9 mouse cellular contexts compared by ENCODE assay signal in the genomic region with DNA sequence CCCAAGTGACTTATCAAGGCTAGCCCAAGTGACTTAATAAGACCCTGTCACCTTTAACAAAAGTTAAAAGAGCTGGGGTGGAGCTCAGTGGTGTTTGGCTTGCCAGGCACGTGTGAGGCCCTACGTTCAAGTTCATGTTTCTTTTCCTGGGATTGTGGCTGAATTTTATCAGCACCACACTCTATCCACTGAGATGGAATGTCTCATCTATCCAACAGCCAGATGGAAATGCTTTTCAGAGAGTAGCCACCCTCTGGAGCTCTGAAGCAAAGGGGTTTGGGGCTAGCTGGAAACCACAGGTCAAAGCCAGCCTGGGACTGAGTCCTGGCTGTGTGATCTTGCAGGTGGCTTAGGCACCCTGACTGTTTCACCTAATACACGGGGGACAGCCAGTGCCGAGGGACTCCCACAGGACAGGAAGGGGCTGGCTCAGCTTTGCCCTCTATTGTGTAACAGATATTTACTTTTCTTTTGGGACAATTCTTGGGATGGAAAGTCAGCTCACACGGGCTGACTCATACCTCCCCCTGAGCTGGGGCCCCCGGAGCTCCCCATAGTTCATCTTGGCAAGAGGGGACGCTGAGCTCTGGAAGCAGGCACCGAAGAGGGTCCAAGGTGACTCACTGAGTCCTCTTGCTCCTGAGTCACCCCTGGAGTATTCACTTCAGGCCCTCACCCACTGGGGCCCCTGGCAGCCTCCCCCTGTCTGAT. TPM values are rescaled to one million over a fixed set of nuclear protein-coding genes. Genes with fewer than 3 reads are reported as not detected.
DNase-seq lines count a peak whose midpoint lies in the region; TF ChIP-seq lines count a peak whose summit lies in the region.
"Had no signal": no experiment of that assay in that cellular context is flagged by ENCODE, and none has a peak within 500 bp of the region (broad histone marks: within the 10 kb centered on the region; RNA-seq: fewer than 3 reads in every experiment).

No protein-coding gene starts in this region.

- H3K4me1 ChIP-seq in heart, embryonic 10.5 days, result peaks cover 38% of the 10 kb centered on the region

- H3K79me3 ChIP-seq in C2C12 (ENCODE audit: low read depth), result no peaks in the 10 kb centered on the region

- H3K79me2 ChIP-seq in C2C12 (ENCODE audit: control insufficient read depth, insufficient read depth), result no peaks in the 10 kb centered on the region

- TF ChIP-seq CTCF in C2C12 (IDR thresholded peaks at IDR 0.05; ENCODE audit: control insufficient read depth, insufficient read depth, insufficient read length), result no peak

- H3K4me3 ChIP-seq in heart, embryonic 10.5 days, result no peak overlapping the region
- no peak overlapping the region for H3K4me3 ChIP-seq in C2C12 (ENCODE audit: insufficient read depth, poor library complexity, severe bottlenecking)

- peak; percentile 69 to 70 for DNase-seq in heart, adult 9 months (ENCODE audit: low spot score in 2 of 2)
- DNase-seq in heart, embryonic 10.5 days (ENCODE audit: low spot score), result no peak
- DNase-seq in fibroblast of lung, adult 2 months (ENCODE audit: low read depth), result peak; percentile 54
- peak; percentile 29 for DNase-seq in lung, postnatal 10 days
- no peak for DNase-seq in frontal cortex, postnatal 14 days (ENCODE audit: low spot score in 2 of 2)
- no peak for DNase-seq in layer of hippocampus, adult 9-11 months
- DNase-seq in cerebellum, adult 9-11 months, result no peak

- no peak overlapping the region for H3K27ac ChIP-seq in heart, embryonic 10.5 days
- H3K27ac ChIP-seq: hindbrain, postnatal 0 days had no signal

- H3K9me3 ChIP-seq in heart, embryonic 10.5 days, result no peaks in the 10 kb centered on the region

- no peak overlapping the region for H3ac ChIP-seq in C2C12 (ENCODE audit: control insufficient read depth, insufficient read length, low read depth)

- peaks cover 52% of the 10 kb centered on the region for H3K27me3 ChIP-seq in heart, embryonic 10.5 days (ENCODE audit: insufficient read depth, poor library complexity, severe bottlenecking)
- H3K27me3 ChIP-seq in C2C12 (ENCODE audit: control insufficient read depth, insufficient read depth, insufficient read length), result peaks cover 16% of the 10 kb centered on the region

- no peaks in the 10 kb centered on the region for H3K36me3 ChIP-seq in heart, embryonic 10.5 days
- H3K36me3 ChIP-seq in C2C12 (ENCODE audit: control insufficient read depth, insufficient read depth), result no peaks in the 10 kb centered on the region

- 59% methylated on average over 8 of the region's 8 CpGs for WGBS in heart, embryonic 10.5 days

TF ChIP-seq in C2C12, 6 proteins besides CTCF, POLR2A, EP300 and RAD21:
- TF ChIP-seq FOSL1 (IDR thresholded peaks at IDR 0.05; ENCODE audit: insufficient read depth, low read length, poor library complexity, severe bottlenecking) (peak; percentile 75), CEBPB (IDR thresholded peaks at IDR 0.05; ENCODE audit: low read depth) (peak; percentile 92), USF1 (IDR thresholded peaks at IDR 0.05; ENCODE audit: low read depth) (no peak)

RNA-seq across cellular contexts. Expression of gene Ppl, which starts 3.5 kb away (rescaled TPM):
- 2.0 and 2.7 TPM in 2 replicates for polyA plus RNA-seq in heart, embryonic 10.5 days (2016; fragmentation: Nextera tagmentation; extraction: Ambion mirVana)
- polyA plus RNA-seq in C2C12 (2012; fragmentation: generic; extraction: Trizol), result 0.08 TPM

RNA-seq across cellular contexts. Expression of gene Sec14l5, which starts 11.2 kb away (rescaled TPM):
- not detected in 2 replicates for polyA plus RNA-seq in heart, embryonic 10.5 days (2016; fragmentation: Nextera tagmentation; extraction: Ambion mirVana)
- polyA plus RNA-seq in C2C12 (2012; fragmentation: generic; extraction: Trizol), result 0.01 TPM

Comparison
In these comparisons a context has a peak if more than half of its experiments do, and no peak if none do; other contexts are left out.
1. DNase-seq: peak in heart, adult 9 months (2 of 2), fibroblast of lung, adult 2 months (single experiment) and lung, postnatal 10 days (single experiment); none in heart, embryonic 10.5 days (single experiment), frontal cortex, postnatal 14 days (0 of 2), layer of hippocampus, adult 9-11 months (single experiment) and cerebellum, adult 9-11 months (single experiment).